Mouse (Mus musculus) induced T-regulatory cell, adult 2 months (primary cell): ENCODE data around the gene Dmrtc1a.
A peak's percentile ranks its signal among the peaks of the same experiment; 100 is the strongest.
"Not testable (repeated sequence)": the region's sequence is repeated elsewhere in the genome, so short reads cannot be mapped to it uniquely, and the experiment has no call there.

ENCODE experiments used
- DNase-seq: peaks from one replicate; pipeline ENCODE4 v3.0.0-alpha.2; 2012; ENCODE audit warnings: low read depth

Gene Dmrtc1a

GRCm38 (mm10) chrX:102908587-102908986 lies at the start of gene Dmrtc1a, which contains the start of gene 1700011M02Rik:
TSS of gene Dmrtc1a (minus strand) at chrX:102908687.
TSS of gene 1700011M02Rik (plus strand) at chrX:102908905.
- not testable (repeated sequence) for DNase-seq

- not testable (repeated sequence) for DNase-seq
Observed at GRCm38 (mm10) chrX:102950136-102950535, 41.6 kb upstream of the Dmrtc1a start.

DNA sequence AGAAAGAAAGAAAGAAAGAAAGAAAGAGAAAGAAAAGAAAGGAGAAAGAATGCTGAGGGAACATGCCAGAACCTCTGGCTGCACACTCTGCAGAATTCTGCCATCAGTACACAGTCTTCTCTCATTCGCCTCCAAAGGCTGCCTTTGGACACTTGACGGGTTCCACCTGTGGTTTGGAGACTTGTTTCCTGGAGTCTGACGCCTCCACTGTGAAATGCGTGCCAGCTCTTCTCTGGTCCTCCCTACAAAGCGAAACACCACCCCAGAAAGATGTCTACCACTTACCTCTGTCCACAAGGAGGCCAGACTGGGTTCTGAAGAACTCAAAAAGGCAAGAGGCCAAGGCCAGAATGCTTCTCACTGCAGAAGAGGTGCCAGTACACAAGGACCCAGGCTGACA lies 28.3 kb upstream of the Dmrtc1a start:
- DNase-seq, result no peak

- no peak for DNase-seq
Observed at GRCm38 (mm10) chrX:102934395-102934764, 25.9 kb upstream of the Dmrtc1a start.

DNA sequence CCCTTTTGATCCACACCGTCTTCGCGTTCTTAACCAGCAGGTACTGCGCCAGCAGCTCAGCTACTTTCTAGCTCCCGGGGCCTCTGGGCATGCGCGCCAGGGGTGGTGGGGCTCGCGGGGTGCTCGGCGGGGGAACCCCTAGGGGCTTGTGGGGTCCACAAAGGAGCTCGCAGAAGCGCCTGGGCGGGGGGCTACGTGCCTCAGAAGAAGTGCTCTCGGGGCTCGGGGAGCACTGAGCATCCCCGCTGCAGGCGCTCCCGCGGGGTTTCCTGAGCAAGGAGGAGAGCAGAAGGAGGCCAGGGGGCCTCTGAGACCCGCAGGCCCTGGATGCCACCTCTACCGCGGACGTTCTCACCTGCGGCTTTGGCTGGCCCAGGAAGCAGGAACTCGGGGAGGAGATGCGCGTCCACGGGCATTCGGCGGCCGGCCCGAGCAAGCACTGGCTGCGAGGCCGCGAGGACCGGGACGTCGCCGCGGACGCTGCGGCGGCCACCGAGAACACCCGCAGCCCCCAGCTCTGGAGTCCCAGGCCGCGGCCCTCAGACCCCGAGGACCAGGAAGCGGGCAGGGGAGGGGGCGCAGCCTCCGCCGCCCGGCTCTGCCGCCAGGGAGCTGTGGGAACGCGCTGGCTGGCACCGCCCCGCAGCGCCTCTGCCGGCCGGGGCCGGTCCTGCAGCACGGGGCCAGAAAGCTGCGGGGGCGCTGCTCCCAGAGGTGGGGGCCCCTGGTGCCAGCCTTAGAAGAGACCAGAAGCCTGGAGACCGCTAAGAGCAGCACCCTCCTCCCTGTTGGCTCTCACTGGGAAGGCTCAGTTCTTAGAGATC lies 25.3 kb upstream of the Dmrtc1a start:
- peak; percentile 14 for DNase-seq

DNA sequence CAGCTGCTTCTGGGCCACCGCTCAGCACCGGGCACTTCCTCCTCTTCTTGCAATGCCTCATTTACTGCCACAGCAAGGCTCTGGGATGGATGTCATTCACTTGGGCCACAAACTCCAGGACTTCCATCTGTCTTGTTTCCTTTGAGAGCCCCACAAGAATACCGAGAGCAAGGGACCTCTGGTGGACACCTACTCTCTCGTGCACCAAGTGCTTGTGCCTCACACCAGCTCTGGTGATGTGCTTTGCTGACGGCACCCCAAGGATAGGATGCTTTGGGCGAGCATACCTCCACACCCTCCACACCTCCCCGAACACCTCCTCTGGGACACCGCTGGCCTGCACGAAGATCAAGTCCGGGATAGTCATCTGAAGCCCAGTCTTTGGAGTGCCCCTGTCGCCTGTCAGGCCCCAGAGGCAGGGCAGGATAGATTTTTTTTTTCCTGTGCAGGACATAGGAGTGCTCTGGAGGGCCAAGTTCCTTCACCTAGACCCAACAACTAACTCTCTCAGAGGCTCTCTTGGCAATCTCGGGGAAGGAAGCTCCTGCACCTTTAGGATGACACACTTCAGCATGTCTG lies 24.6 kb upstream of the Dmrtc1a start:
- no peak for DNase-seq

DNA sequence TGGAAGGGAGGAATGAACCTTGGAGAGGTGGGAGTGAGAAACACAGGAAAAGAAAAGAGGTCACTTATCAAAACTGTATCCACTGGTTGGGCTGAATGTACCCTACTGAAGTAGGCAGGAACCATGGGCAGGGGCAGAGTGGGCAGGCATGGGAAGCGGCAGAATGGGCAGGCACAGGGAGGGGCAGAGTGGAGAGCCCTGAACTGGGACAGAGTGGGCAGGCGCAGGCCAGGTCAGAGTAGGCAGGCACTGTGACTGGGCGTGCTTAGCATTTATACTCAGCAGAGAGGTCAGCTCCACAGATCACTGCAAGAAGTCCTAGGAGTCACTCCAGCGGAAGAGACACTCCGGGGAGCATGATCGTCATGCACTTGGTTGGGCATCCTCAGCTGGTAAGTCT lies 19.6 kb upstream of the Dmrtc1a start, which contains the start of gene 1700018G05Rik:
1700018G05Rik (plus strand) TSS at position 301 of the 400 bp plus-strand sequence.
- DNase-seq, result not testable (repeated sequence)

GRCm38 (mm10) chrX:102926707-102927106 lies 18.2 kb upstream of the Dmrtc1a start:
- peak; percentile 2 for DNase-seq

GRCm38 (mm10) chrX:102914823-102915222 lies 6.3 kb upstream of the Dmrtc1a start:
- DNase-seq, result not testable (repeated sequence)

- no peak for DNase-seq
Observed at GRCm38 (mm10) chrX:102867871-102868270, 40.6 kb downstream of the Dmrtc1a start, which contains the start of gene 1700031F05Rik. TSS of gene 1700031F05Rik (minus strand) at chrX:102867971.

DNA sequence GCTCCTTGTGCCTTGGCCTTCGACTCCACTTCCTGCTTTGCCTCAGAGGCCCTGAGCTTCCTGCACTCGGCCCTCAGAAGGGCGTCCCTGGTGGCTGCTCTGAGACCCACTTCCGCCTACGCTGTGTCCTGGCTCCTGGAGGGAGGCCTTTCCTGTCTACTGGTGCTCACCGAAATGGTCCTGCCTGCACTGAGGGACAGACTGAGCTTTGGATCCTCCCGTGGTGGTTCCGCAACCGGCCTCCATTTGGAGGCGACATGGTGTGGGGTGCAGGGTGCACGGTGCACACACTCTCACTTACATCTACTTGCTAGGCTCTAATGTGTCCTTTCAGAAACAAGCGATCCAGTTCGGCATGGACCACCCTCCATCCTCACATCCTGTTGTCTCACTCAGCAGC lies 54.0 kb downstream of the Dmrtc1a start, which contains the start of gene Dmrtc1c2:
Dmrtc1c2 (minus strand) TSS at position 101 of the 400 bp plus-strand sequence.
- not testable (repeated sequence) for DNase-seq
